Mouse (Mus musculus) testis, postnatal 14 days (tissue): ENCODE data around the gene 4933428G20Rik.

ENCODE experiments used
- DNase-seq: peaks from one replicate; pipeline ENCODE4 v3.0.0; 2021; ENCODE audit warnings: low spot score

4933428G20Rik gene

DNA sequence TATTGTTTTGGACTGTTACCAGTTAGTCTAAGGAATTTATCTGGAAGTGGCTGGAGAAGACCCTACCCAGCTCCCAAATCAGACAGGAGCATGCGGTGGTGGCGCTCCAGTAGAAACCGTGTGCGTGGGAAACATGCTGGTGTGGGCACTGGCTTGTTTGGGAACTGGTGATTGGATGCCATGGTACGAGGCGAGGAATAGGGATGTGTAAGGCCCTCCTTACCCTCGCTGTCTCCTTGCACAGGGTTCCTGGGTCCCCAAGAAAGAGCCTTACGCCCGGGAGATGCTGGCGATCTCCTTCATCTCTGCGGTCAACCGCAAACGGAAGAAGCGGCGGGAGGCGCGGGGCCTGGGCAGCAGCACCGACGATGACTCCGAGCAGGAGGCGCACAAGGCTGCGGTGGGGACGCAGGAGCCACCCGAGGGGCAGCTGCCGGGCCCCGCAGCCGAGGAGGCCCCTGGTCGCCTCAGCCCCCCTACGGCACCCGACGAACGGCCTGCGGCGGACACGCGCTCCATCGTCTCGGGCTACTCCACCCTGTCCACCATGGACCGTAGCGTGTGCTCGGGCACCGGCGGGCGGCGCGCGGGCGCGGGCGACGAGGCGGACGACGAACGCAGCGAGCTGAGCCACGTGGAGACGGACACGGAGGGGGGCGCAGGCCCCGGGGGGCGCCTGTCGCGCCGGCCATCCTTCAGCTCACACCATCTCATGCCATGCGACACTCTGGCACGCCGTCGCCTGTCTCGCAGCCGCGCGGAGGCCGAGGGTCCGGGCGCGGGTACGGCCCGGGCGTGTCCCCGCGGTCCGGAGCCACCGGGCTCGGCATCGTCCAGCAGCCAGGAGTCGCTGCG is at the start of gene 4933428G20Rik:
4933428G20Rik (minus strand) TSS at position 476 of the 855 bp plus-strand sequence.
- no peak for DNase-seq

DNA sequence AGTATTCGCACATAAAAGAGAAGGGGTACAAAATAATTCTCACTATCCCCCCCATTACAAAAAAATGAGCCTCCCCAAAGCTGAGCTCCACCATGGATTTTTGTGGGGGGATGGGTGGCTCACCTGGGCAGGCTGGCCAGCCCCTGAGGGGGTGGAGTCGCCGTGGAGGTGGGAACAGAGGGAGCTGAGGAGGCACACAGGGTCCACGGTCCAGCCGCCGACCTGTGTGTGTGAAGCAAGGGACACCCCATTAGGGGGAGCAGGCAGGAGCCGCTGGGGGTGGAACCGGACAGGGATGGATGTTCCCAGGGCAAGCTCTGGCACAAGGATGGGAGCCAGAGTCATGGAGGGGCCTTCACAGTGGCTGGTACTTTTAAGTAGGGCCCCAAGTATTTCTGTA is 48.6 kb upstream of the 4933428G20Rik start:
- no peak for DNase-seq

DNA sequence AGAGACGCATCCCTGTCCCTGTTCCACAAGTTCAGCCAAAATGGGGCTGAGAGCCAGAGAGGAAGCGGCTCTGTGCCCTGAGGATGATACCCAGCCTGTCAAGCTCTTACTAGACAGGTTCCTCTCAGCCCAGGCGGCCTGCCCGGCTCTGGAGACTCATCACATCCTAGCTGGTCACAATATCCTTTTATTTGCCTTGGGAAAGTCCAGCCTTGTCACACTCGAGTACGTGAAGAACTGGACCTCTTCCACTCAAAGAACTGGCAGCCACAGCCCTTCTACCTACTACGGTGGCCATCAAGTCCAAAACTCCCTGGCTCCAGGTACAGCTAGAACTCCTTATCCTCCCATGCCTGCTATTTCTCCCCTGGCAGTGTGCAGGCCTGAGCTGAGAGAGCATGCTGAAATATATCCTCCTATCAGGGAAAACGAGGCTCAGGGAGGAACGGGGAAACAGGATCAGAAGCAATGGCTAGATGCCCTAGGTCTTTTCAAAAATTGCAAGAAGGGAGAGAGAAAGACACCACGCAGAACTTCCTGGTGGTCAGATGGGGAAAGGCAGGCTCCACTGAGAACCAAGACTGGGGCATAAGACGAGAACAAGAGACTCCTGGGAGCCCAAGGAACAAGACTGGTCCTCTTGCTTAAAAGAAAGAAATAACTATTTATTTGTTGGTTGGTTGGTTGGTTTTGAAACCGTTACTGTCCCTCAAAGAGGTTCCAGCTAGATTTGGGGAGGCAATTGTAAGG is 48.0 kb upstream of the 4933428G20Rik start:
- DNase-seq, result no peak

DNA sequence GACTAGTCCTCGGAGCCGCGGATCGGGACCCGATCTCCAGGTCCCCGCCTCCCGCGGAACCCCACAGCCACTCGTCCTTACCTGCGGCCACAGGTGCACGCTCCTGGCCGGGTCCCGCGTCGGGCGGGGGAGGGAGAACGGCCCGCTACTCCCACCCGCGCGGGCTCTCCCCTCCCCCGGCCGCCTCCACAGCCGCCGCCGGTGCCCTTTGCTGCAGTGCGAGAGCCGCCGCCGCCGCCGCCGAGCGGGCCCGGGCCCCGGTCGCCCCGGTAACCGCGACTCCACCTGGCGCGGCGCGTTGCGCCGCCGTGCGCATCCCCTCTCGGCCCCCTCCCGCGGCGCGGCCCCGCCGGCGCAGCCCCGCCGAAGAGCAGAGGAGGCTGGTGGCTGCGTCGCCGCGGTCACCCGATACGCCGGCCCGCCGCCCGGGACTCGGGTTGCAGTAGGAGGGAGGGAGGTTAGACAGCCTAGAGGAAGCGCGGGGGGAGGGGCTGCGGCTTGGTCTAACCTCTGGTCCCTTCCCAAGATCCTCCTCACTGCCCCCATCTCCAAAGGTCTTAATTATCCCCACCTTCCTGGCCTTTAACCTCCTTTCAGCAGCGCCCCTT is 46.8 kb upstream of the 4933428G20Rik start:
- no peak for DNase-seq

DNA sequence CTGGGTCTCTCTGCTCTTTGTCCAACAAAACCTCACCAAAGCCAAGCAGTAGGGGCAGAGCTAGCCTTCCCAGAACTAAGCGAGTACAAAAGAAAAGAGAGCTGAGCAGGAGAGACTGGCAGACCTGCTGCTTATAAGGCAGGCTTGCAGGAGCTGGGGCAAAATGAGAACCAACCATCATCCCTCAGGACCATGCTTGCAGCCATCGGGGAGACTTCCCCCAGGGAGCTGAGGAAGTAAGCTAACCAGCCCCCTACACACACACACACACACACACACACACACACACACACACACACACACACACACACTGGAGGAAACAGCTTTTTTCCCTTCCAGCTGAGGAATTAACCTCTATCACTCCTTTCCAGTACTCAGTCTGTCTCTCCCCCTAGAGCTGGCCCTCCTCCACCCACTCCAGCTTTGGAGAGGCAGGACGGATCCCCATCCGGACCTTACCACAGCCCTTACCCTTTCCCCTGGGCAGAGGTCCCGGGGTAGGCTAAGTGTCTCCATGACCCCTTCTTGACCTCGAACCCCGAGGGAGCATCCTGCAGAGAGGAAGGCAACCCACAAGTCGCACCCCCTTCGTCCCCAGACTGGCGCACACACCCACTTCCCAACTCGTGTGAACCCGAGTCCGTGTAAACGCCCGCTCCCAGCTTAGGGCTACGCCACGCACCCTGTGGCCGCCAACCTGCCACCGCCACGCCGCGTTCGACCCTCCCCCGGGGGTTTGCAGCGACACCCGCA is 45.8 kb upstream of the 4933428G20Rik start:
- DNase-seq, result peak; percentile 34

DNA sequence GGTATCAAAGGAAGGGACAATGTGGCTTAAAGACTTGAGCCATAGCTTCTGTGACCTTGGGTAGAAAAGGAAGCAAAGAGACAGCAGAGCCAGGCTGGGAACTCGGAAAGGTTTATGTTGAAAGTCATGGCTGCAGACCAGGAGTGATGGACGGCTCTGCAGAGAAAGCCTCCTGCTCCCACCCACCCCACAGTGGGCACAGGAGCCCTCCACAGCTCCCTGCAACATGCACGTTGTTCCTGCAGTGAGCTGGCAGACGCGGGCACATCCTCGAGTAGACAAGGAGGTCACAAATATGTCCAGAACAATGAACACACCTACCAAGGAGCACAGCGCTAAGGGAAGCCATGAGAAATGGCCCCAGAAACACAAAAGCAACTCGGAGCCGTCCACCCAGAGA is 43.7 kb upstream of the 4933428G20Rik start:
- no peak for DNase-seq

DNA sequence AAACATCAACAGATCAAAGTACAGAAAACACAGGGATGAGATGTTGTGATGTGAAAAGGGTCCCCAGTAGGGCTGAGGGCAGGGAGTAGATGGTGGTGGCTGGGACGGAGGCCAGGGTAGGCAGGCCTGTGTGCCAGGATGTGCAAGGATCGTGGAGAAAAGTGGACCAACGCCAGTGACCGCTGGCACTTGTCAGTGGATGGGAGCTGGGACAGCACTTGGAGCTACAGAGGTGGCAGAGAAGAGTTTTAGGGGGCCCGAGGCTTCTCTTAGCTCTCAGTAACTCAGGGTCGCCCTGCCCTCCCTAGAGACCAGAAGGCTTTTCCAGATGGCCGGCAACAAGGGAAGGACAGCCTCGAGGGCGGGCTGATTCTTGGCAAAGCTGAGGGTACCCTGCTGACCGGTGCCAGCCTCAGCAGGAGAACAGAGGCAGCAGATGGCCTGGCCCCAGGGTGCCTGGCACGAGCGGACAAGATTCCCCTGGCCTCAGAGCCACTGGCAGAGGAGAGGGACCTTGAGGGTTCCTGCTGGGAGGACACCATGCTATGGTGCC is 43.1 kb upstream of the 4933428G20Rik start:
- DNase-seq, result no peak

DNA sequence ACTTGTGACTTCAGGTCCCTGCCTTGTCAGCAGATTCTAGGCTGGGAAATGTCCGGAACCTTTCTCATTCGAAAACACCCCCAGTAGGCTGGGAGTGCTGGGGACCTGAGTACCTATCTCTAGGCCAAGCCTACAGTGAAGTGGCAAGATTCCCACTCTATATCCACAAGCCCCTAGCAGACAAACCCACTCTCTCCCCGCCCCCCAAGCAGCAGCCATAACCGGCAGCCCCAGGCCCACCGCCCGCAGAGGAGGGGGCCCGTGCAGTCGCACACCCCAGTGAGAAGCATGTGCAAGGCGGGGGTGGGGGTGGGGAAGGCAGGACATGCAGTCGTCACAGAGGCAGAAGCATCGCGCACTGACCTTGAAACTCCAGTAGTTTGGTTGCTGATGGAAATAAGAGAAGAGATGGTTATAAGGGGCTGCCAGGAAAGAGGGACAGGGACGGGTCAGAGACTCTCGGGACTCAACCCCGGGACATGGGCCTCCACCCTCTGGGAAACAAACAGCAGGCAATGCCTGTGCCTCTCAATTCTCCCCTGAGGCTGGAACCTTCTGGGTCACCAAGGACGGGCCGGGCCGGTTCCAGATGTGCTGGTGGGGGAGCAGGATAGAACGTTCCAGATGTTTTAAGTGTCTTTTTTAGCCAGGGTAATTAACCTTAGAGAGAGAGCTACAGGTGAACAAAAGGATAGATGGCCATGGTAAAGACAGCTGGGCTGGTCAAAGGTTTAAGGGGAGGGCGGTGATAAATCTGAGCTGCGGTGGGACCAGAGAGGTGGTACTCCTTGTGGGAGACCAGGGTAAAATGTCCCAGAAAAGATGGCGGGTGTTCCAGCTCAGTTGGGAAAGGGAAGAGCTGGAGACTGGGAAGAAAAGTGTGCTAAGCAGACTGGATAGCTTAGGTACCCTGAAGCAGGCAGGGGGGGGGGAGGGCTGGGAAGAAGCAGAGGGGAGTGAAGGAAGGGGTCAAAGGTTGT is 42.3 kb upstream of the 4933428G20Rik start:
- no peak for DNase-seq

DNA sequence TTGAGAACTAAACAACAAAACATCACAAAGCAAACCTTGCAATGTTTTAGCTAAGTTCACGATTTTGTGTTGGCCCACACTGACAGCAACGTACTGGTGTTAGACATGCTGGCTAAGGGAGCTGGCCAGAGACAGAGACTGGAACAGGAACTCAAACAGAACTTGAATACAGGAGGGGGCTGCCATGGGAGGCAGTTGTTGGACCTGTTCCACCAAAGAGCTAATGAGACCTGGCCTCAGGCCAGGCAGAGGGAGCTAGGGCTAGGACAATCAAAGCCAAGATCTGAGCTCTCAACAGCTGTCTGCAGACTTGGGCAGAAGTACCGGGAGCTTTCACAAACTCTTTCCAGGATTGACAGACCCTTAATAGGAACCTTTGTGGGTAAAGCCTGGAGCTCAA is 40.5 kb upstream of the 4933428G20Rik start:
- DNase-seq, result no peak

DNA sequence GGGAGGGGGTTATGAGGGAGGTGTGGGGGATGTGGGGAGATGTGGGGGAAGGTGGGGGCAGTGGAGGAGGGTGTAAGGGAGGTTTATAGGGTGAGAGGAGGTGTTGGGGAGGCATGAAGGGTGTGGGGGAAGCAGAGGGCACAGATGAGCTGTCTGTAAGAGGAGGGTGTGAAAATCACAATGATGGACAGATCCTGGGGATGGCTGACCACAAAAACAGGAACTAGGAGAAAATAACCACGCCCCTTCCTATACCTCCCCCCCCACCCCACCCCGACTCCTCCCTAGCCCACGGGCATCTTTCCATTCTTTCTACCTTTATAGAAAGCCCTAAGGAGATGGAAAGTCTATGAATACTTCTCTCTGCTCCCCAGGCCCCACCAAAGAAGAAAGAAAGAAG is 40.0 kb upstream of the 4933428G20Rik start:
- DNase-seq, result no peak

DNA sequence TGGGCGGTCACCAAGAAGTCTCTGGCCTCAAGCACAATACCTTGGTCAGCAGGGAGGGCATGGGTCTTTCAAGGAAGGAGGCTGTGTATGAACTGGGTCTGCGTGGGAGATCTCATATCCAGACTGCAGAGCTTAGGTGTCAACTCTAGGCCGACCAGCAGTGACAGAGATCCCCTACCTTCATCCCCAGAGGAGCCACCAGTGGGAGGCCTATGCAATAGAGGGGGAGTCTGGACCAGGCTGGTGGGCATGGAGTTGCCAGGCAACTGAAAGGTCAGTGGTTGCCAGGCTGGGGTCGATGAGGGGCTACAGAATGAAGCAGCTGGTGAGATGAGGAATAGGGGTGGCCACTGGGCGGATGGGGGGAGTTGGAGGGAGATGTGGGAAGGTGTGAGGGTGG is 39.5 kb upstream of the 4933428G20Rik start:
- no peak for DNase-seq

DNA sequence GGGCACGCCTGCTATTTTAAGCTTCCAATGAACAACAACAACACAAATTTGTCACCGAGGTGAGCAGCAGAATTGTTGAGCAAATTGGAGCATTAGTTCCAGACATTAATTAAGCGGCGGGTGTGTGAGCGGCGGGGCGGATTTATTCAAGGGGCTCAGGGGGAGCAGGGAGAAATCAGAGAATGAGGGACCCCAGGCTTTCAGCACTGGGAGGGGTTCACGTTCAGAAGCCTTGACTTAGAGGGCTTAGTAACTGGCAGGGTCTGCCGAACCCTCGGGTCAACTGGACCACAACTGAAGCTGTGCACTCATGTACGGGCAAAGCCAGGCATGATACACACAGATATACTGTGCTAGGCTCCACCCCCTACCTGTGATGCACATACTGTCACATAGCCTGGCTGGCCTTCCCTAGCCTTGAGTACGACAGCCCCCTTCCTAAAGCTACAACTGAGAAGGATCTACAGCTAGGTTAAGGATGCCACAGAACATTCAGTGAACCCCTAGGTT is 37.5 kb upstream of the 4933428G20Rik start:
- DNase-seq, result no peak

DNA sequence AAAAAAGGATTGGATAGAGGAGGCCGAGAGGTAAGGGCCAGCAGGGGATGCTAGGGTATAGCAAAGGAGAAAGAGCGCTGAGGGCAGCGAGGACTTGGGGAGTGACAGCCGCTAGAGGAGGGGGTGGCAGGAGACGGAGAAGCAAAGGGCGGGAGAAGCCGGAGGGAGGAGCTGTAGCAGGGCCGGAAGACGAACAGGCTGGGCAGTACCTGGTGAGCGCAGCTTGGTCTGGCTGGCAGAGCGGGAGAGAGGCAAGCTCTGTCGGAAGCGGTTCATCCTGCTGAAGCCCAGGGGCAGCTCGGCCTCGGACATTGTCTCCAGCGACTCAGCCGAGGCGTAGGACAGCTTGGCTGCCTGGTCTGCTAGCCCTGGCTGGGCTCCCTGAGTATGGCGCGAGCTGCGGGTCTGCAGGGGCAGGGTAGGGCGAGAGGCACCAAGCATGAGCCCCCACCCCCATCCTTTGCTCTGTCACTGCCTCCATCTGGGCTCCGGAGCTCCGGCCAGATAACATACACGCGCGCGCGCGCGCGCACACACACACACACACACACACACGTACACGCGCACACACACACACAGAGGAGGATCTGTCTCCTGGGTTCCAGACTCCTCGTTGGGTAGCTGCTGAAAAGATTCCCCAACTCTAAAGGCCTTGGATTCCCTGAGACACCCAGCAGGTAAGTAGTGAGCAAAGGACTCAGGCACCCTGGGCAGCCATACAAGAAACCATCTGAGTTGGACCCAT is 36.9 kb upstream of the 4933428G20Rik start:
- DNase-seq, result no peak

DNA sequence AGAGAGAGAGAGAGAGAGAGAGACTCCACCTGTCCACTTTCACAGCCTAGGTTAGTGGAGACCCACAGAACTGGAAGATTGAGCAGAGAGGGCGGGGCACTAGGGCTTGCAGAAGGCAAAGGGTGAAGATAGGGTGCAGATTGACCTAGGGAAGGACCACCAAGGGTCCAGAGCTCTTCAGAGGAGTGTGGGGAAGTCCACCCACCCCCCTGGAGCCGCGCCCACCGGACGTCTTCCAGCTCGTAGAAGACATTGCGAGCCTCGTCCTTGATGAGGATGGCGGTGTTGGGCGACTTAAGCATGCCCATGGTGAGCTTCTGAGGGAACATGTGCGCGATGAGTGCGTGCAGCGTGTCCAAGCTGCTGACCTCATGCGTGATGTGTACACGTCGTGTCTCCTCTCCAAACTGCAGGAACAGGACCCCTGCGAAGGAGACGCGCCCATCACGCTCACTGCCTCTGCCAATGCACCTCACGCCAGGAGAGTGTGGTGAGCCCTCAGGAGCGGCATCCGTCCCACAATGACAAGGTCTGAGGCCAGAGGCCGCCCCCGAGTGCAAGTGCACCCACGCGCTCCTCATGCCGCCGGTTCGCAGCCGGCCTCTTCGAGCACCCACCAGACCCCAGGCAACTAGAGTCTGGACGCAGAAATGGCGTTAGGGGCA is 36.1 kb upstream of the 4933428G20Rik start:
- no peak for DNase-seq

DNA sequence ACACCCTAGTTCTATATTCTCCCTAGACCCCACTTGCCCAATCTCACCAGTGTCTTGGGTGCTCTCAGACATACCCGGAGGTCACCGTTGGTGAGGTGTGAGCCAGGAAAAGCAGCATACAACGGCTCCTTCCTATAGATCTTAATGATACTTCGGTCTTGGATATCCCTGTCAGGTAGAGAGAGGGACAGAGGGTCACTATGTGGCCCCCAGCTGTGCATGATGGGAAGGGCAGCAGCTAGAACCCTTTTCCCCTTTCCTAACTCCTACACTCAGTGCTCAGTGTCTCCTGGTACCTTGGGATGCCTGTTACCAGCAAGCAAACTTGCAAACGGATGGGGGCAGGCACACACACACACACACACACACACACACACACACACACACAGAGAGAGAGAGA is 35.5 kb upstream of the 4933428G20Rik start:
- no peak for DNase-seq

DNA sequence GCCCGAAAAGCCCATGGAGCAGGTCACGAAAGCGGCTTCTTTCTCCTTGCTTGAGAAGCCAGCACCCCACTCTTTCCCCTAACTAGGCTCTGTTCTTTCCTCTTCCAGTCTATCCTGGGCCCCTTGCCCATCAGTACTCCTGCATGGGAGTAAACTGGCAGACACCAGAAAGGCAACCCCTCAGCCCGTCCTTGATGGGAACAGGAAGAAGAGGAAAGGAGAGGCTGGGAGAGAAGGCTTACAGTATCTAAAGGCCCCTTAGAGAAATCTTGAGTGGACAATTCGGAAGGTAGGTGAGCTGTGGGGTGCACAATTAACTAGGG is 35.1 kb upstream of the 4933428G20Rik start:
- DNase-seq, result no peak

DNA sequence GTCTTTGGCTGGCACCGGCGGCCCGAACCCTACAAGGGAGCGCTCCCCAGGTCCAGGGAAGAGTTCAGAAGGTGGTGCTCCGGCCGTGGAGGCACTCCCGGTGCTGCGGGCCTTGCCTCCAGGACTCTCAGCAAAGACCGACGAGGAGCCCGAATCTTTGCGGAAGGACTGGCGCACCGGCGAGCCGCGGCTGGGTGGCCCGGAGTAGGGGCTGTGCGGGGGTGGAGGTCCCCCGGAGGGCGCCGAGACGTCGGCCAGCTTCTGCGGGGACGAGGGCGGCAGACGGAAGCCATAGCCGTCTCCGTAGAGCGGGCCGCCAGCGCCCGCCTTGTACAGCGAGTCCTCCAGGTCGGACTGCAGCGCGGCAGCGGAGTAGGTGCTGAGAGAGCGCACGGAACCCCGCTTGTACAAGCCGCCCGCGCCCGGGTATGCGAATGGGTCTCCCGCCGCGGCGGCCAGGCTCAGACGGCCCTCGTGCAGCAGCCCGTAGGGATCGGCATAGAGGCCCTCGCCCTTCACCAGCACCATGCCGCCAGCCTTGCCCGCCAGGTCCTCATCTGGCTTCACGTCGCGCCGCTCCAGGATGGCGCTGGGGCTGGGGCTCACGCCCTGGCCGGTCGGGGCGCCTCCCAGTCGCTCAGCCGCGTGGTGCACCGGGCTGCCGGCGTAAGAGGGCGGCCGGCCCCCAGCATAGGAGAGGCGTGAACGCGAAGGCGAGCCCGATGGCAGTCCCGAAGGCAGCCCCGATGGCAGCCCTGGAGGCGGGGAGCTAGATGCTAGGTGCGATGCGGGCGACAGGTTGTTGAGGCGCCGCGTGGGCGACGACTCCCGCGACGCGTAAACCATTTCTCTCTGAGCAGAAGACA is 34.5 kb upstream of the 4933428G20Rik start:
- no peak for DNase-seq

DNA sequence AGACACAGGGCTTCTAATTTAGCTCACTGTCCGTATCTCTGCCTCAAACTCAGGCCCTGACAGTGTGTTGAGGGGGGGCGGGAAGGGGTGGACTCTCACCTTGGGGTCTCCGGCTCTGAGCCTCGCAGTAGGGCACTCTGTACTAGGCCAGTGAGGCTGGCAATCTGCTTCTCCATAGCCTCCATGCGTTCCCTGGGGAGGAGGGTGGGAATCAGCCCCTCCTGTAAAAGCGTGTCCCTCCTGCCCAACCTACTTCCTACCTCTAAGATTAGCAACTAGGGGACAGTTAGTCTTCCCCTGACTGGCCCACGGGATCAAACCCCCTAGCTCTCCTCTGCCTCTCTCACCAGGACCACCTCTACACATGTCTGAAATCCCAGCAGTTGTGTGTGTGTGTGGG is 33.5 kb upstream of the 4933428G20Rik start:
- DNase-seq, result no peak
